Mouse (Mus musculus) CH12.LX (cell line): ENCODE measurements around the gene Glrb.

Source experiments
- EP300 ChIP-seq: IDR thresholded peaks from 2 replicates; pipeline ENCODE4 v1.6.1; 2011; ENCODE audit warnings: low read length, improper control_type of control experiment
- RCOR1 ChIP-seq: conservative IDR thresholded peaks from 2 replicates; pipeline ENCODE4 v1.6.1; 2012; ENCODE audit warnings: low read depth, mild to moderate bottlenecking, inconsistent platforms, low read length, improper control_type of control experiment

- TF ChIP-seq RCOR1: no peak
- TF ChIP-seq EP300: no peak
Measured at GRCm38 (mm10) chr3:80883601-80884000, 29.9 kb downstream of the Glrb start.
